Mouse (Mus musculus): ENCODE measurements at regions not wholly inside any gene's neighbourhood (a gene's known extent, or its start where the extent isn't known, plus 50 kb on each side); places are given as distances from the start of the nearest gene placed in this dataset.
A peak's percentile ranks its signal among the peaks of the same experiment; 100 is the strongest.

DNA sequence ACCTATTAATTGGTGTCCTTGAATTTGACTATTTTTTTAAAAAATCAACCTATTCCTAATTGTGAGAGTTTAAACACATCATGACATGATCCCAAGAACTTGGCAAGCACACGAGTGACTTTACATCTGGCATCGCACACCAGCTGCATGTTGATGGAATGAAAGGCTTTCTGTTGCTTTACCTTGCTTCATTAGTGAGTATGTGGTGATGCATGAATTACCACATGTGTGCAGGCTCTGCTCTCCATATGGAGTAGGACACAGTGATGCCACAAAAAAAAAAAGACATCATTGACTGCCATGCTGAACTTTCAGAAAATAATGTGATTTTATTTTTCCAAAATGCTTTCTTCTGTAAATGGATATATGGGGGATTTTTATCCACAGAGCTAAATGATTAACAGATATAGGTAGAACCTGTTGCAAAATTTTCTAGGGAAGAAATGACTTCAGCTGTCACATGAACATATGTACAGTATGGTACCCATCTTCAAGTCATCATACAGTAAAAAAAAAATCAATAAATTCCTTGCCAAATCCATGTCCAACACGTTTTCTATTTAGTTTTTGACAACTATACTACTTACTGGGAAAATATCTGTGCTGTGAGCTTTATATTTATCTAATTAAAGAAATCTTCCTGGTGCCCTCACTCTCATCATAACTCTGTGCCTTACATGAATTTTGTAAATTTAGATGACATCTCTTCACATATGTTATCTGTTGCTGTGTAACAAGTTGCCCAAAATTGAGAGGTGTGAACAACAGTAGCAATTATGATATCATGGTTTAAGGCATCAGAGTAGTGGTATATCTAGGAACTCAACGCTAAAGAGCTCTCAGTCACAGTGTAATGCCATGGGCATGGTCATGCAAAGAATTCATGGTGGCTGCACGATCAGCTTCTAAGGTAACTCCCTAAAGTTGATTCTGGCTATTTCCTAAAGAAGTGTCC, 84.0 kb upstream of the Arrdc3 start:
- DNase-seq (ENCODE audit: low spot score in 2 of 2), result no peak

DNA sequence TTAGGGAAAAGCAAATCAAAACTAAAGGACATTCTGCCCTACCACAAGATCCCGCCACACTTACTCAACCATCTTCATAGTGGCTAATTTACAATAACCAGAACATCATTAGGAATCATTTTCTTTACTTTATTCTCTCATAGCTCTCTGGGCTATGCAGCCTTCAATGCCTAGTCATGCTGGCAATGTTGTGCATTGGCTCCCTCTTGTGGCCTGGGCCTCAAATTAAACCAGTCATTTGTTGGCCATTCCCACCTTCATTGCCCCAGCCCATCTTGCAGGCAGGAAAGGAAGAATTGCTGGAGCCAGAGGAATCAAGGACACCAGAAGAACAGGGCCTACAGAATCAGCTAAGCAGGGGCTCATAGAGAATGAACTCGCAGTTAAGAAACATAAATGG, 77.0 kb upstream of the Arrdc3 start:
- peak in 1 of 2 experiments; percentile 47 for DNase-seq (ENCODE audit: low spot score in 2 of 2)

DNA sequence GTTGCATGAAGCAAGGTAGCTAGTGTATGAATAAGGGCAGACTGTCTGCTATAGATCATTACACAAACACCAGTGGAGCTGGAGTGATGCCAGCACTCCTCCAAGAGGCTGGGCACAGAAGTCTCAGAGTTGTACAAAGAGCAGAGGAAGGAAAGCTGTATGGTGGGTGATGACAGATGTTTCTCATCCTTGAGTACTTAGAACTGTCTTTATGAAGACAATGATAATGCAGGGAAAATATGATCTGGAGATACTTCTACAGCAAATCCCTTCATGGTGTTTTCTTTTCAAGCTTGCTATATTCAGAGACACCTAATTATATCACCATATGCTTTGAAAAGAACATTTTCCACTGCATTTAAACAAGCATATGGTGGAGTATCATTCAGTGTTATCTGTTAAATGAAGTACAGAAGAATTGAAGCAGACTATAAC, 56.1 kb upstream of the Arrdc3 start:
- peak; percentile 36 to 62 for DNase-seq (ENCODE audit: low spot score in 2 of 2)

Measured in left cerebral cortex, adult 18-20 months (tissue).